Comparison of ENCODE assay signal across 8 mouse cellular contexts in genomic region chr16:45723172-45723901, GRCm38 (mm10). TPM values are rescaled to one million over a fixed set of nuclear protein-coding genes. Genes with fewer than 3 reads are reported as not detected.
DNase-seq lines count a peak whose midpoint lies in the region; ATAC-seq lines count a peak whose summit lies in the region.

No protein-coding gene starts in this region.

- H3K36me3 ChIP-seq in hindbrain, embryonic 12.5 days, result peaks cover 34% of the 10 kb centered on the region
- H3K36me3 ChIP-seq in midbrain, embryonic 16.5 days (ENCODE audit: control insufficient read depth, insufficient read depth, low read length), result peaks cover 10% of the 10 kb centered on the region

- H3K4me2 ChIP-seq in hindbrain, embryonic 12.5 days (replicated peaks), result peak overlapping the region; percentile 76
- peak overlapping the region; percentile 88 for H3K4me2 ChIP-seq in midbrain, embryonic 16.5 days (ENCODE audit: low read length)

- peaks cover 42% of the 10 kb centered on the region for H3K4me1 ChIP-seq in hindbrain, embryonic 12.5 days
- peaks cover 33% of the 10 kb centered on the region for H3K4me1 ChIP-seq in midbrain, embryonic 16.5 days (ENCODE audit: control insufficient read depth, insufficient read depth, low read length)

- H3K27ac ChIP-seq in hindbrain, embryonic 12.5 days, result peak overlapping the region; percentile 99
- H3K27ac ChIP-seq in midbrain, embryonic 16.5 days (ENCODE audit: low read length), result peak overlapping the region; percentile 97

- no peaks in the 10 kb centered on the region for H3K9me3 ChIP-seq in hindbrain, embryonic 12.5 days (replicated peaks)
- no peaks in the 10 kb centered on the region for H3K9me3 ChIP-seq in midbrain, embryonic 16.5 days (replicated peaks; ENCODE audit: control insufficient read depth, low read length, poor library complexity, severe bottlenecking)

- H3K4me3 ChIP-seq in hindbrain, embryonic 12.5 days, result peak overlapping the region; percentile 67
- H3K4me3 ChIP-seq in midbrain, embryonic 16.5 days (ENCODE audit: low read depth, low read length), result peak overlapping the region; percentile 71

- peak; percentile 35 for ATAC-seq in hindbrain, embryonic 12.5 days (ENCODE audit: low FRiP score)
- peak; percentile 52 for ATAC-seq in midbrain, embryonic 16.5 days

- peak; percentile 39 to 51 for DNase-seq in layer of hippocampus, postnatal 10 days (ENCODE audit: low spot score in 2 of 2)
- DNase-seq in layer of hippocampus, adult 9-10 months (ENCODE audit: low spot score), result no peak
- peak; percentile 64 for DNase-seq in cerebellum, adult 9-11 months
- no peak for DNase-seq in spleen, postnatal 36 days (ENCODE audit: low spot score in 2 of 2)
- DNase-seq in B cell, adult 2 months, result no peak
- no peak for DNase-seq in spleen, postnatal 10 days (ENCODE audit: low spot score in 2 of 2)

- peak overlapping the region; percentile 94 for H3K9ac ChIP-seq in hindbrain, embryonic 12.5 days
- H3K9ac ChIP-seq in midbrain, embryonic 16.5 days (ENCODE audit: low read depth, low read length), result peak overlapping the region; percentile 94

- no peaks in the 10 kb centered on the region for H3K27me3 ChIP-seq in hindbrain, embryonic 12.5 days
- H3K27me3 ChIP-seq in midbrain, embryonic 16.5 days (ENCODE audit: control insufficient read depth, insufficient read depth, low read depth, low read length), result no peaks in the 10 kb centered on the region

- 41% methylated on average over 6 of the region's 6 CpGs for WGBS in hindbrain, embryonic 12.5 days
- 19% methylated on average over 6 of the region's 6 CpGs for WGBS in midbrain, embryonic 16.5 days

RNA-seq across cellular contexts. Expression of gene Tagln3, which starts 1.1 kb away (rescaled TPM):
- 100 to 1,000 TPM; 251 to 259 TPM for total RNA-seq in layer of hippocampus, postnatal 10 days (2021)
- 410 and 414 TPM in 2 replicates for polyA plus RNA-seq in hindbrain, embryonic 12.5 days (2016; fragmentation: Nextera tagmentation; extraction: Ambion mirVana)
- 337 and 369 TPM in 2 replicates for polyA plus RNA-seq in midbrain, embryonic 16.5 days (2015; fragmentation: Nextera tagmentation; extraction: Ambion mirVana)

RNA-seq across cellular contexts. Expression of gene Abhd10, which starts 19.4 kb away (rescaled TPM):
- 10 to 100 TPM; 20.7 to 22.9 TPM for total RNA-seq in layer of hippocampus, postnatal 10 days (2021)
- polyA plus RNA-seq in hindbrain, embryonic 12.5 days (2016; fragmentation: Nextera tagmentation; extraction: Ambion mirVana), result 41.8 and 42.8 TPM in 2 replicates
- 42.3 and 42.6 TPM in 2 replicates for polyA plus RNA-seq in midbrain, embryonic 16.5 days (2015; fragmentation: Nextera tagmentation; extraction: Ambion mirVana)

RNA-seq across cellular contexts. Expression of gene Tmprss7, which starts 29.9 kb away (rescaled TPM):
- total RNA-seq in layer of hippocampus, postnatal 10 days (2021), result 1 to 10 TPM; 1.4 to 1.8 TPM
- polyA plus RNA-seq in hindbrain, embryonic 12.5 days (2016; fragmentation: Nextera tagmentation; extraction: Ambion mirVana), result 0.23 and 0.31 TPM in 2 replicates
- polyA plus RNA-seq in midbrain, embryonic 16.5 days (2015; fragmentation: Nextera tagmentation; extraction: Ambion mirVana), result 0.75 and 0.93 TPM in 2 replicates

Comparison
In these comparisons a context has a peak if more than half of its experiments do, and no peak if none do; other contexts are left out.
1. DNase-seq: peak in layer of hippocampus, postnatal 10 days (2 of 2) and cerebellum, adult 9-11 months (single experiment); none in layer of hippocampus, adult 9-10 months (single experiment), spleen, postnatal 36 days (0 of 2), B cell, adult 2 months (0 of 2) and spleen, postnatal 10 days (0 of 2).